36 mouse cellular contexts compared by ENCODE assay signal in genomic region chrX:104054848-104055247, GRCm38 (mm10).
"Had no signal": no experiment of that assay in that cellular context is flagged by ENCODE, and none has a peak within 500 bp of the region (broad histone marks: within the 10 kb centered on the region; RNA-seq: fewer than 3 reads in every experiment).

No protein-coding gene starts in this region.

- H3K4me1 ChIP-seq: heart, embryonic 10.5 days; heart, embryonic 12.5 days; heart, embryonic 13.5 days; heart, embryonic 15.5 days; hindbrain, embryonic 10.5 days; hindbrain, embryonic 12.5 days; hindbrain, embryonic 13.5 days; hindbrain, embryonic 15.5 days; intestine, embryonic 15.5 days; kidney, embryonic 15.5 days had no signal

- H3K4me2 ChIP-seq: heart, embryonic 11.5 days; heart, embryonic 12.5 days; heart, embryonic 13.5 days; heart, embryonic 15.5 days; hindbrain, embryonic 12.5 days; hindbrain, embryonic 13.5 days; hindbrain, embryonic 14.5 days; hindbrain, embryonic 15.5 days; intestine, embryonic 15.5 days; kidney, embryonic 15.5 days had no signal

- H3K4me3 ChIP-seq: heart, adult 2 months; heart, embryonic 10.5 days; heart, embryonic 12.5 days; heart, embryonic 13.5 days; heart, embryonic 15.5 days; hindbrain, embryonic 10.5 days; hindbrain, embryonic 12.5 days; hindbrain, embryonic 13.5 days; hindbrain, embryonic 15.5 days; intestine, embryonic 15.5 days; kidney, embryonic 15.5 days; layer of hippocampus, adult 2 months had no signal

- DNase-seq: heart, adult 18-20 months; heart, adult 2 months; heart, postnatal 10 days; heart, postnatal 14 days; heart, postnatal 36 days; heart, postnatal 4 days; kidney, adult 11 months; kidney, adult 18-20 months; kidney, adult 2 months; kidney, adult 8-10 months; kidney, adult 9 months; kidney, postnatal 10 days; kidney, postnatal 14 days; kidney, postnatal 25 days; kidney, postnatal 36 days; kidney, postnatal 4 days; layer of hippocampus, adult 9-11 months had no signal

- H3K27ac ChIP-seq: heart, adult 2 months; heart, embryonic 10.5 days; heart, embryonic 13.5 days; heart, embryonic 15.5 days; hindbrain, embryonic 10.5 days; hindbrain, embryonic 12.5 days; hindbrain, embryonic 13.5 days; hindbrain, embryonic 14.5 days; hindbrain, embryonic 15.5 days; hindbrain, postnatal 0 days; intestine, embryonic 15.5 days; kidney, embryonic 15.5 days; kidney, postnatal 0 days; layer of hippocampus, adult 2 months had no signal

- H3K27me3 ChIP-seq: heart, embryonic 12.5 days; heart, embryonic 13.5 days; heart, embryonic 15.5 days had no signal

- H3K9ac ChIP-seq: heart, embryonic 12.5 days; heart, embryonic 13.5 days; heart, embryonic 15.5 days; hindbrain, embryonic 12.5 days; hindbrain, embryonic 13.5 days; hindbrain, embryonic 14.5 days; hindbrain, embryonic 15.5 days; intestine, embryonic 15.5 days; kidney, embryonic 15.5 days had no signal

- H3K9me3 ChIP-seq: heart, embryonic 10.5 days; heart, embryonic 12.5 days; heart, embryonic 15.5 days; hindbrain, embryonic 10.5 days; hindbrain, embryonic 12.5 days; hindbrain, embryonic 13.5 days; hindbrain, embryonic 15.5 days; intestine, embryonic 15.5 days; kidney, embryonic 15.5 days had no signal

- ATAC-seq: hindbrain, embryonic 16.5 days; hindbrain, postnatal 0 days; inflammation-experienced regulatory T-cells, adult 6 months; intestine, embryonic 15.5 days; intestine, embryonic 16.5 days; intestine, postnatal 0 days had no signal

- H3K36me3 ChIP-seq: heart, embryonic 10.5 days; heart, embryonic 12.5 days; heart, embryonic 13.5 days; heart, embryonic 15.5 days; hindbrain, embryonic 10.5 days; hindbrain, embryonic 12.5 days; hindbrain, embryonic 13.5 days; hindbrain, embryonic 15.5 days; intestine, embryonic 15.5 days; kidney, embryonic 15.5 days had no signal
